Mouse (Mus musculus) cerebellum, adult 18-20 months (tissue): ENCODE measurements around the gene Lamc3.

Source experiments
- DNase-seq, 2 experiments: peaks; one replicate each; pipeline ENCODE4 v3.0.0; 2021

Gene Lamc3

DNA sequence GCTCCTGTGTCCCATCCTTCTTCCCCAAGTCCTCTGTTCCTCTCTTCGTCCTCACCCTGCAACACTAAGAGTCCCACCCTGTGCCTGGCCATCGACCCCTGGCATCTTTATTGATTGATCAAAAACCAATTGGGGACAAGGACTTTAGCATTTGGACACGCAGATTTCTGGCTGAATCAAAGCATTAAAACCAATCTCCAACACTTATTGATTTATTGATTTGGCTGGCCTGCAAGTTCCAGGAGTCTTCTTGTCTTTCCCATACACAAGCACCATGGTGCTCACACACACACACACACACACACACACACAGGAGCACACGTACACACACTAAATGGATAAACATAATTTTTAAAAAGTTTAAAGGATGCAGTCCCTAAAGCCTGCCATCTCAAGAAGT, 55.9 kb downstream of the Lamc3 start:
- DNase-seq, result no peak

DNA sequence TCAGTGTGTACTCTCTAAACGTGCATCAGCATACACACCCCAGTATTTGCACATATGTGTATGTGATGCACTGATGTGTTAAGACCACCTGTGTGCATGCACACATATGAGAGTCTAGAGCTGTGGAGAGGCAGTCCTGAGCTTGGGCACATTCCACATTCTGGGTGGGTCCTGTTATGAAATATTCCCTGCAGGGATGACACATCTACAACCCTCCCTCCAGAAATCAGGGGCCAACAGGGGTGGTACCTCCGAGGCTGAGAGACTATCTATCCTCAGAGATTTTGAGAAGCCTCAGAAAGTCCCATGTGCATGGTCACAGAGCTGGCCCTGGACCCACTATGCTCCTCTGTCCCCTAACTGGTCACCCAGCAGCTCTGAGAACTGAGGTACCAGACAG, 58.5 kb downstream of the Lamc3 start:
- DNase-seq, result no peak

DNA sequence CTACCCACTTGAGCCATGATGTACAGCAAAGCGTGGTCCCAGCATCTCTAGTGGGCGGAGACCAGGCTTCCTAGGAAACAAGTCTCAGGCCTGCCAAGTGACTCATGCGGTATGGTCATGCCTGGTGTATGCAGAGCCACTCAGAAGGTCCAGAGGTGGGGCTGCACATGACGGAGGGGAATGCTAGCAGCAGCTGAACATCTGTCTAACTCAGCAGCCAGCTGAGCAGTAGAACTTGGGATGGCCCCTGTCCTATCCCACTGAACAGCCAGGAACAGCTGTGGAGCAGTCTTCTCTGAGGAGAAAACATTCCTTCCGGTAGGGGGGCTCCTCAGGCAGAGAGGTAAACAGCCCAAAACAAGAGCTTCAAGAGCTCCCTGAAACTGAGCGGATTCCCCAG, 61.3 kb downstream of the Lamc3 start:
- DNase-seq, result no peak

DNA sequence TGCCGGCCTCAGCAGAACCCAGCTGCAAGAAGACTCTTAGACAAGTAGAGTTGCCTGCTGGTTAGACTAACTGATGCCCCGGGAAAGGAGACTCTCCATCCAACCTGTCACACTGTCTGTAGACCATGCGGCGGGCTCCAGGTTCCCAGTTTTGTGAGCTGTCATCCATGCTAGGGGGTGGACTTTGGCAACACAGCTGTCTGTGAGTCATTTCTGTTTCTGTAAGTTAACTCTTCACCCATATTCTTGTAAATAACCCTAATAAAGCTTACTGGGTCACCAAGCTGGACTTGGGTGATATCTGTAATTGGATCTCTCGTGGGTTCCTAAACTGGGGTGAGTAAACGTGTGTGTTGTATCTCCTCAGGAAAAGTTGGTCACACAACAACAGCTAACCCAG, 61.7 kb downstream of the Lamc3 start:
- DNase-seq, result no peak

DNA sequence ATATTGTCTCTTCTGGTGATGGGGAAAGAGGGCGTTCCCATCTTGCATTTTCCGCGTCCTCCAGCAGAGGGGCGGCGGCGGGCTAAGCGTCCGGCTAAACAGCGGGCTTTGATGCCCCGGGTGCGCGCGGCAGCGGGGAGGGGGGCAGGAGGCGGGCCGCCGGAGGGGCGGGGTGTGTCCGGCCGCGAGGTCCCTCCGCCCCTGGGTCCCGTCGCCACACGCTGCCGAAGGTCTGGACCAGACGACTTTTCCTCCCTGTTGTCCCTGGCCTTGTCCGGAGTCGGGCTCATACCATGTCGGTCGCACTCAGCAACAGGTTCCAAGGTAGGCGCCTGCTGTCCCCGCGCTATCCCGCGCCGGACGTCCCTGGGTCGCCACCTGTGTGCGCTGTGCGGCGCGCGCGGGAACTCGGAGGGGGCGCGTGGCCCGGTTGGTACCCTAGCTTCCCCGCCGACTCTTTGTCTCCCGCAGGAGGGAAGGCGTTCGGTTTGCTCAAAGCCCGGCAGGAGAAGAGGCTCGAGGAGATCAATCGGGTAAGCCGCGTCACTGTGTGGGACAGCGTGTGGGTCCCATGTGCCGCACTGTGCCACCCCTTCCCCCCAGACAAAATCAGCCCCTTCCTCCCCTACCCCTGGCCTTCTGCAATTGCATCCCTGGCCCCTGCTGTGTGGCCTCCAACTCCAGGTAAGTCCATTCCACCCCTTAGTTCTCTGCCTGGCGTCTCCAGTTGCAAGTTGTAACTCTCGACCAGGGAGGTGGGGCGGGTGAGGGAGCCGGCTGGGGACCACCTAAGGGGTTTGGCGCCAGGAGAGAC, 63.2 kb downstream of the Lamc3 start, which contains the start of gene Aif1l:
TSS of gene Aif1l (plus strand) at position 82 of the 814 bp plus-strand sequence.
- DNase-seq, result no peak

DNA sequence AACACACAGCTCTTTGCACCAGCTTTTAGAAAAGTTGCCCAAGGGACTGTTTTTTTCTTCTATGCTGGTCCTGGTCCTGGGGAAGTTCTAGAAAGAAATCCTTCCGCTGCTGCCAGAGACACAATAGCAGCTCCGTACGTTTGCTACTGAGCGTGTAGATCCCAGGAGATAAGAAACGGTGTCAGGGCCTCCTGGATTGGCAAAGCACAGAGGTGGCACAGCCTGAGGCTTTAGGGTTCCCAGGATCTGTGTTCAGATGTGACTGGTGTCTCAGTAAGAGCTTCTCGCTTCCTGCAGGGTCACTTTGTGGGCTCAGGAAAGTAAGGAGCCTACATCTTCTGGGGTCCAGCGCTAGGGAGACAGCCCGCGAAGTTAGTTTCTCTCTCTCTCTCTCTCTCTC, 63.9 kb downstream of the Lamc3 start:
- DNase-seq, result no peak

DNA sequence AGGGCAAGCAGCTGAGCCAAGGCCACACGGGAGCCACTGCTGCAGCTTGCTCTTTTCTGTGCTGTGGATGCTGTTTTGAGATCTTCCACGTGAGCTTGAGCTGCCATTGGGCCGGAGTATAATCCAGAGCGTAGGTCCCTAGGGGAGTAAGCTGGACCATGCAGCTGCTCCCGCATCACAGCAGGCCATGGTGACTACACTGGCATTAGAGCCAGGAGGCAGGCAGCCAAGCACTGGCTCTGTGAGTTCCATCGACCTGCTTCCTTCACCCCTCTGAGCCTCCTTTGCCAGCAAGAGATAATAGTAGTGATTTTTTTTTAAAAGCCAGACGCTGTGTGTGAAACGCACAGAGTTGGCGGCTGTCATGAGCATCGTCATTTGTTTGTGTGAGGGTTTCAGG, 65.1 kb downstream of the Lamc3 start:
- no peak for DNase-seq

DNA sequence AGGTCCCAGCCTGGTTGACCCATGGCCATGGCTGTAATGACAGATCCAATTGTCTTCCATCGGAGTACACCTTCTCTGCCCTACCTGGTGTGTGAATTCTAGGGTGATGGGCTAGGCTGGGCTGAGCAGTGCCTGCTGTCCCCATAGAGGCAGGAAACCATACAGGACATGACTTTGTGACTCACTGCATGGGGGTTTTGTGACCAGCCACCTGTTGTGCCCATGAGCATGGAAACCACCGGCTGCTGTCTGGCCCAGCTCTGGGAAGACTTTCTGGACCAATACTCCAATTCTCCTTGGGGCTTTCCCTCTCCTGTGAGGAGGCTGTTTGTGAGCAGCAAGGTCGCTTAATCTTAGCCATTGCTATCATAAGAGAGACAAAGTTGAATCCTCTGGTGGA, 65.6 kb downstream of the Lamc3 start:
- no peak for DNase-seq

DNA sequence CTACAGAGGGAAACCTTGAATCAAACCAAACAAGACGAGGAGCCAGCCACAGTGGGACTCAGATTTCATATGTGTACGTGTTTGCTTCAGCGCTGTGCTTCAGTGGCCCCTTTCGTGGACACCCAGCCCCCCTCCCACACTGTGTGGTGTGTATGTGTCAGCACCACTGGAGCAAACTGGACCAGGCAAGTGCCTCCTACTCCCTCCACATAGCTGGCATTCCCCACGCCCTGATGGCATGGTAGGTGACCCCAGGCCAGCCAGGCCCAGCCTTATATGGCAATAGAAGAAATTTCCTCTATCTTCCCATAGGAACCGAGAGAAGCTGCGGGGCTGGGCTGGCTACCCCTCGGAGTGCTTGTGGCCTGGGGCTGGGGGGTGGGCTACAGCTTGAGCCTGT, 66.6 kb downstream of the Lamc3 start:
- DNase-seq, result no peak

DNA sequence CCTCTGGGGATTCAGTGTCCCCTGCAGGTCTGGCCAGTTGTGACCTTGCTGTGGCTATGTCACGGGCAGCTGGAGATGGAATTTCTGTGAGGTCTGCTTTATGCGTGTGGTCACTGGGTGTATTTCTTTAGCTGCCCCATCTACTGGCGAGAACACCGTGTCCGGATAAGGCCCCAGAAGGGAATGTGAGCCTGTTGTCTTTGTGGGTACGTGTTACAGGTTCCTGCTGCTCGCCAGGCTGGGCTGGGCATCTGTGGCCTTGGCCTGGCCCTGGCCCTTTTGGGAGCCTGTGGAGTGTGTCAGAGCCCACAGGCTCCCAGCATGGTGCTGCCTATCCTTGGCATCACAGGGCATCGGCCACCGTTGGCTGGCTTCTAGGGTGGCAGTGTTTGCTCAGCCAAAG, 67.7 kb downstream of the Lamc3 start:
- DNase-seq, result peak; percentile 36 to 52

DNA sequence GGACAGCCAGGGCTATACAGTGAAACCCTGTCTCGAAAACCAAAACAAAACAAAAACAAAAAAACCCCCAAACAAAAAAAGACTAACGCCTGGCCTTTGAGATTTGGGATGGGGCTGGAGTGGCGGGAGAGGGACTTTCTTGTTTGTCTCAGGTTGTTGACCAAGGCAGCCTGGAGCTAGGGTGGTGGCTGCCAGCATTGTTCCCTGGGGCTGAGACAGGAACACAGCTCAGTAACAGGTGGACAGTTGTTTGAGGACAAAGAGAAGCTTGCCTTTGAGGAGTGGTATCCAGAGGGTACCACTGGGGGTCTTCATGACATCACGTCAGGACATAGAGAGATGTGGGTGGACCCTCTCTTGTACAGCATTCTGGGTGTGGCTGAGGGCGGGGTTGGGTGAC, 68.6 kb downstream of the Lamc3 start:
- no peak for DNase-seq

DNA sequence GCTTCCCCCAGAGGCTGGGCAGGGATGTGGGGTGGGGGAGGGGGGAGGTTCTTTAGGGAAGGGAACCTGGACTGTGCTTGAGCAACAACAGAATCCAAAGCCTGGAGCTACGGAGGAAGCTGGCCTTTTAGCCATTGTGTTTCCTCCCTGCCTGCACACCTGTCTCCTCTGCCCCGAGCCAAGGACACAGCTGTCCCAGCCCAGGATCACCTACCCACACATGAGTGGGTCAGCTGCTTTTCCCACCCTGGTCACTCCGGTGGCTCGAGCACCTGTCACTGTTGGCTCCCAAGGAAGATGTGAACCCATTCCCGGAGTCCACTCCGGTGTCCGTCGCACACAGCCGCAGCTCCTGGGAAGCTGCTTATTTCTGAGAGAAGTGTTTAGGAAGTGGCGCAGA, 70.1 kb downstream of the Lamc3 start:
- no peak for DNase-seq

DNA sequence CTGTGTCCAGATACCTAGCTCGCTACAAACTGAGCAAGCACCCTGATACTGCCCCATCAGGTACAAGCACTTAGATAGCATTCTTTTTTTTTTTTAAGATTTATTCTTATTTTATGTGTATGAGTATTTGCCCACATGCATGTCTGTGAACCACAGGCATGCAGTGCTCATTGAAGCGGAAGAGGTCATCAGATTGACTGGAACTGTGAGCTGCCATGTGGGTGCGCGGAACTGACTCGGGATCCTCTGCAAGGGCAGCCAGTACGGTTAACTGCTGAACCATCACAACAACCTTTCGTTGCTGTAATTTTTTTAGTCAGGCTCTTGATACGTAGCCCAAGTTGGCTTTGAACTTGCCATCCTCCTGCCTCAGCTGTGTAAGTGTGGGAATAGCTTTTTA, 73.9 kb downstream of the Lamc3 start:
- DNase-seq, result no peak

DNA sequence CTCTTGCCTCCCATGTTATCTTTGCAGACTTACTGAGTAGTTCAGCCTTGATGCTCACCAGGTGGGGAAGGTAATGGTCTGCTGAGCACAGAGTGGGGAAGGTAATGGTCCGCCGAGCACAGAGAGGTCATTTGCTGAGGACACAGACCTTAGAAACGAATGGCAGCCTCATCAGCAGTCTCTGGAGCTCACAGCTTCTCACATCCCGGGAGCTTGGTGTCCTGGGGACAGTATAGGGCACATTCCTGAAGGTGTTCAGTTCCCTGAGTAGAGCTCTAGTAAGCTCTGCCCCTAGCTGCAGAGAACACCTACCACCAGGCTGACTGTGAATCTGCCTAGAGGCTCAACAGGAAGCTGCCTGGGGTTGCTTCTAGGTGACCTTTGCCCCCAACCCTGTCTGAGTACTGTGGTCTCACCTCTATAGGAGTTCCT, 74.7 kb downstream of the Lamc3 start:
- no peak for DNase-seq

DNA sequence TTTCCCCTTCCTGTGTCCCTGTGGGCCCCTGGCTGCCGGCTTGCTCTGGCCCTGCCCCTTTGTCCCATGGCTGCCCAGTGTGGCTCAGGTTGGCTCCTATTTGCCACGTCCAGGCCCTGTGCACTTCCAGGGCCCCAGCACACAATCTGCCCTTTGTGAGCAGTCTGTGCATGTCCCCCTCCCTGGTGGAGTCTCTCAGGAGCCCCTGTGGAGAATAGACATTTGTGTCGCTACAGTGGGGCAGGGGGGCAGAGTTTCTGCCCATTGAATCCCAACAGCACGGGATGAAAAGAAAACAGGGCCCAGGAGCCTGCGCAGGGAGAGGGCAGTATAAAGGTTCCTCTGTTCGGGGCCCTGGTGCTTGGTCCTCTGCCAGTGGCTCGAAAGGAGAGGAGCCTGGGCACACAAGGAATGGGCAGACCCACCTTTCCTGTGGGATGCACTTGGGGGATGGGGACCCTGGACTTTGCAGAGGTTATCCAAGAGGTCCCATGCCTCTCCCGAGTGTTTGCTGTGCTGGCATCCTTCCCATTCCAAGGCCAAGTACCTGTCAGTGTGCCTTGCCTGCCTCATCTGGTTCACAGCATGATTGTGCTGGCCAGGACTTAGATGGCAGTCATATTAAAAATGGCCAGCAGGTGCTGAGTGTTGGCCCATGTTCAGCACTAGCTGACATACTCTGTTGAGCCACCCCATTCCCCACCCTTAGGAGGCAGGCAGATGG, 75.6 kb downstream of the Lamc3 start:
- peak; percentile 62 to 63 for DNase-seq

DNA sequence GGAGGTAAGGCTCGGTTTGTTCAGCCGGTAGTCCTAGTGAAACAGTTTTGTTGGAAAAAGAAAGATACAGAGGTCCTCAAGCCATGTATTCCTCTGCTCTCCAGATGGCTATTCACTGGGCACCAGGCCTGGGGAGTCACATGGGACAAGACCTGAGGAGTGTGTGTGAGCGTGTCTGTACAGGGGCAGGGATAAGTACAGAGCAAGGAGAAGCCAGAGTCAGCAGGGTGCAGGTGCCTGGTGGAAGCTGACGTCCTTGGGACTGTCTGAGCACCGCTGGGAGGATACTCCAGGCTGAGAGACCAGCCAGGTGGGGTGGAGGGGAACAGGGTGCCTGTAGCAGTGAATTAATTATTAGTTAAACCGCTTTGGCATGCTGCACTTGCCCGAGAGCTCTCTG, 76.4 kb downstream of the Lamc3 start:
- peak; percentile 62 to 71 for DNase-seq

DNA sequence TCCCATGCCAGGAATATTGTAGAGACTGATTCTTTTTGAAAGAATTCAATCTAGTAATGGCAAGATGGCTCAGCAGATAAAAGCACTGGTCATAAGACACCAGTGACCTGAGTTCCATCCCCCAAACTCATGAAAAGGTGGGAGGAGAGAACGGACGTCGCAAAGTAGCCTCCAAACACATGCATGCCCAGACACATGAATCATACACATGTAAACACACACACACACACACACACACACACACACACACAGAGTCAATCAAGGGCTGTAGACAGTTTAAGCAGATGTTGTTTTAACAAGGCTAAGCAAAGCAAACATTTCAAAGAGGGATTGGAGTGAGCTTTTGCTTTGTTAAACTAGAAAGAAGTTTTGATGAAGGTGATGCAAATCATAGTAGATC, 77.1 kb downstream of the Lamc3 start:
- DNase-seq, result no peak

DNA sequence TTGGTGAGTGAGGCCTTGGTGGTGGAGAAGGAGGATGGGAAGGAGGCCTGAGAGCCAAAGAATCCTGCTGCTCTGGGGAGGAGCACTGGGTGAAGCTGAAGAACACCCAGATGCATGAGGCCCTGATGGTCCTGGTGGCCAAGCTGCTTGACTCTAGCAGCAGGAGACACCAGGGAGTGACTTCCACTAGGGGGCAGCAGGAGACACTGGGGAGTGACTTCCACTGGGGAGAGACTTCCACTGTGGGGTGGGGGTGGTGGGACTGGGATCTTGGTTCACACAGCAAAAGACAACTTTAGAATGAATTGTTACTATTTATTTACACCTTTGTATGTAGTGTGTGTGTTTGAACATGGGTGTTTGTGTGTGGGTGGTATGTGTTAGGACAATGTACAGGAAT, 78.0 kb downstream of the Lamc3 start:
- peak in 1 of 2 experiments; percentile 36 for DNase-seq

DNA sequence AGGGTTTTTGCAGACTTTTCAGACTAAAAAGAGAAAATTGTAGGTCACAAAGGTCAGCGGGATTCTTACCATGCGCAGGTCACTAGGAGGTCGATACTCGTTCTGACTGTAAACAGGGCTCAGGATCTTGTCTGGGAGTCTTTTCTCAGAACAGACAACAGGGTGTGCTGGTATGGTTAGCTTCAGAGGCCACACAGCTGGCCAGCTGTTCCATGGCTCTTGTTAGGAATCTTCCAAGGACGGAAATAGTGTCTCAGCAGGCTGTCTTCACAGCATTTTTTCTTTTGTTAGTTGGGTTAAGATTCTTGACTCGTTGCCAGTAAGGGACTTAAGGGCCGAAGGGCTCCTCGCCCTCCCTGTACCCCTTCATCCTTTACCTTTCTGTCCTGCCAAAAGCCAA, 79.7 kb downstream of the Lamc3 start:
- no peak for DNase-seq

DNA sequence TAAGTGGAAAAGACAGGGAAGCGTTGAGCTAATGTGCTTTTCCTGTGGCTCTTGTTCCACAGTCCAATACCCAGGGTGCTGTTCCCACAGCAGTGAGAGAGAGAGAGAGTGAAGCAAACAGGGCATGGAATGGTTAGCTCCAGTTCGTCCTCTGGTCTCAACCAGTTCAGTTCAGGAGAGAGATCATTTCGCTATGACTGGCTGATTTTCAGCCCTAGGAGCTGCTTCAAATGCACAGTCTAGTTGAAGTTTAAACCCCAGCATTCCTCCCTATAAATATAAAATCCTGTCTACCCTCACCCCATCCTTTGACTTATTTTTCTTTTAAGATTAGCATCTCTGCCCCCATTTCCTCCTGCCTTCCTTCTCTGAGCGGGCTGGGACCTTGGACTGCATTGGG, 85.5 kb downstream of the Lamc3 start:
- DNase-seq, result no peak

DNA sequence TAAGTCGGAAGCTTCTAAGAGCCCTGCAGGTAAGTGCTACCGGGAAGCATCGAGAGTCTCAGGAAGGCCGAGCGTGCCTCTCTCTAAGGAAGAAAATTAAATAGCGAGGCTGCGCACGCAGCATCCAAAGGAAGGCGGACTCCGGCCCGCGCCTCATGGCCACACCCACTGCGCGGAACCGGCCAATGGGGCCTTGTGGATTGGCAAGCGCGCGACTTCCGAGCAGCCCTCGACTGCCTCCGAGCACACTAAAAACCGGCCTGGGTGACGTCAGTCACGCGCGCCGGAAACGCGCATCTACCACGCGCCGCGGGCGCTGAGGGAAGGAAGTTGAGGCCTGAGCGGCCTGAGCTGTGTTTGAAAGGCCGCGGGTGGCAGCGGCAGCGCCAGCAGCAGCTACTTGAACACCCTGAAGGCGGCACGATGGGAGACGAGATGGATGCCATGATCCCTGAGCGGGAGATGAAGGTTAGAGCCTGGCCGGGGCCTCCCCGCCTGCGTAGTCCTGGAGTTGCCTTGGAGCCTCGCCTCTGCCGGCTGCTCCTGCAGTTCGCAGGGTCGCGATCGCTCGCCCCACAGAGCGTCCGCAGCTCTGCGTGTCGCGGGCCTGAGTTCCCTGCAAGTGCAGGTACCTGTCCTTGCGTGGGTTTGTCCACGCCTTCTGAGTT, 87.2 kb downstream of the Lamc3 start, which contains the start of gene Nup214:
TSS of gene Nup214 (plus strand) at position 296 of the 668 bp plus-strand sequence.
- DNase-seq, result peak; percentile 99 to 100

DNA sequence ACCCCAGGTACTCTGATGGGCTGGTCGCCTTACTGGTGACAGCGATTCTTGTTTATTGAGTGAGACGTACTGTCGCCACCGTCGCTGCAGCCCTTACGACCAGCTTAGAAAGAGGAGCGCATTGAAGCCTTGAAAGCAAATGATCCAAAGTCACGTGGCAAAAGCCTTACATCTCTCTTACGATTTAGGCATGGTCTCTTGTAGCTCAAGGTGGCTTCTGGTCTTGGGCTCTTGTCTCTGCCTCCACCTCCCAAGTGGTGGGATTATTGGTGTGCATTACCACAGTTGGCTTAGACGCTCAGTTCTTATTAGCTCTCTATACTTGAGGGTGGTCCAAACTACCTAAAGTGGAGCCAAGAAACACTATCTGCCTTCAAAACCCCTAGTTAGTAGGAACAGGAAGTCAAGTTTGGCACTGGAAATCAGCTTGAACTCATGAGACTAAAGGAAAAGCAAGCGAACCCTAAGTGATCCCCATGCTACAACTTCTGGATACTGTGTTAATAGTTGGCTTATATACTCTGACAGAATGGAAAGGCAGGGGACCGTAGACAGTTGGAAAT, 87.8 kb downstream of the Lamc3 start:
- no peak for DNase-seq

DNA sequence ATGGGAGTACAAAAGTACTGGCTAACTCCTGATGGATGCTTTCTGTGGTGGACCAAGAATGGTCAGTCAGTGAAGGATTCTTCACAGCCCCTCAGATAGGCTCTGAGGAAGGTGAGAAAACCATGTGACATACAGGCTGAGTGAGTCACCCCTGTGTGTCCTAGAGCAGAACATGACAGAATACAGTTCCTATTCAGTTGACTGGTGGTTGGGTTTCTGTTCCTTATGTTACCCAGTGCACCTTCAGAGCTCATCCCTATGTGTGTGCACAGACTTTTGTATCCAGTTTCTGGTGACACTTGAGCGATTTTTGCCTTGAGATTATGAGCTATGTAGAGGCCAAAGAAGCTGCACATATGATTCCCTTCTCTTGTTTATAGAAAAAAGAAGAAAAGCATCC, 100.7 kb downstream of the Lamc3 start:
- DNase-seq, result no peak
